Mouse (Mus musculus): ENCODE measurements around the gene Utp15.

Gene Utp15

DNA sequence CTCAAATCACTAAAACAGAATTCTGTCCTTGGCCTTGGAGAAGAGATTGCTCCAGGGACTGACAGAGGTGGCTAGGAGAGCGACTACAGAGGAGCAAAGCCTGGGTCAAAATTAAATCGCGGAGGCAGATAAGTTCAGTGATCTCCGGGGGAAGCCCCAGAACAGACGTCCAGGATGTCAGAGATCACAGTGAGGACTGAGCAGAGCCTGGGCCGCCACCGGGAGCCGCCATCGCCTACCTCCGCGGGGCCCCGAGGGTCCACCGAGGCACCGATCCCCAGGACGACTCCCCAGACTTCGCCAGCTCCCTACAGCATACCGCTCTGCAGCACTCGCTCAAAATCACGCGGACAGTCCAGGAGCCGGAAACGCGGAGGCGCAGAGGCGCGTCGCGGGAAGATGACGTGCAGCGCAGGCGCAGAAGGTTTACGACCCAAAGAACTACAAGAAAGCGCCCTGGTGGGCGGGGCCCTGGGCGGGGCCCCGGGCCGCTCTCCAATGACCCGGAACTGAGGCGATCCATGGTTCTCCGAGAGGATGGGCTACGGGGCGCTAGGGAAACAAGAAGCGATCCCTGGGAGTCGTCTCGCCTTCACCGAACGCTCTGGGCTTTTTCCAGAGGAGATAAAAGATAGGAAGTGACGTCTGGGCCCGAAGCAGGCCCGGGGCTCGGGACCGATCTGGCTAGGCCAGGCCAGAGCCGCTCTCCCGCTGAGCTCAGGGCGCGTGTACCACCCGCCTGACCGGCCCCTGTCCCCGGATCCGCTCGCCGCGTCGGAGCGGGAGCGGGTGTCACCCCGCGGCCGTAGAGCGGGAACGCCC, at the start of gene Utp15, which contains the start of gene Ankra2:
Utp15 (minus strand) TSS at position 406 of the 822 bp plus-strand sequence.
Ankra2 (plus strand) TSS at position 439 of the 822 bp plus-strand sequence.
- peak; percentile 95 for DNase-seq (ENCODE audit: low read depth)

DNA sequence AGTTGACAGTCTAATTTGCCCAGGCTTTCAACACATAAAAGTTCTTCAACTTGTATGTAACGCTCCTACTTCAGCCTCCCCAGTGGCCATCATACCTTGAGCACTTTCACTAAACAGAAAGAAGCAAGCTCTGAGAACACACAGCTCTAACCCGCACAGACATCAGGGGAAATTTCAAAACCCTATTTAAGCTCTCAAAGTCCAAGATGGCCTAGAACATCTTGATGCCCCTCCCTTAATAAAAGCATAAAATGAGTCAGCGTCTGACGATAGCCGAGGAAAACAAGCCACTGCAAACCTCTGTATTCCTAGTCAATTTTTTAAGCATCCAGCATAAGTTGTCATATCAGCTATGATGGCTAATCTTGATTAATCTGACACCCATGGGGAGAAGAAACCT, 48.8 kb upstream of the Utp15 start:
- no peak for DNase-seq (ENCODE audit: low read depth)

DNA sequence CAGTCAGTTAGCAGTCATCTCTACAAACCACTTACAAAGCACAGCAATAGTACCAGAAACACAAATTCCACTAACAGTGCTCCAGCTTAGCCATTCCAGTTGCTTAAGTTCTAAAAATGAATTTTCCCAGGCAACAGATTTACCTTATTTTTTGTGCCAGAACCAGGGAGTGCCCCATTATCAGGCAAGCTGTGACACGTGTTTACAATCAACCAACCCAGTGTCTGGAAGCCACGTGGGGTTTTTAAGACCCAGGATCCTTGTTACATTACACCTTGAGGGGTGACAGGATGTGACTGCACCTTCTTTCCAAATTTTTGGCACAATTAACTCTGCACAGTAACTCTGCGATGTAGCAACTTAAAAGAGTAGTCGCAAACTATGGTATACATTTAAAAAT, 45.9 kb upstream of the Utp15 start:
- DNase-seq (ENCODE audit: low read depth), result no peak

DNA sequence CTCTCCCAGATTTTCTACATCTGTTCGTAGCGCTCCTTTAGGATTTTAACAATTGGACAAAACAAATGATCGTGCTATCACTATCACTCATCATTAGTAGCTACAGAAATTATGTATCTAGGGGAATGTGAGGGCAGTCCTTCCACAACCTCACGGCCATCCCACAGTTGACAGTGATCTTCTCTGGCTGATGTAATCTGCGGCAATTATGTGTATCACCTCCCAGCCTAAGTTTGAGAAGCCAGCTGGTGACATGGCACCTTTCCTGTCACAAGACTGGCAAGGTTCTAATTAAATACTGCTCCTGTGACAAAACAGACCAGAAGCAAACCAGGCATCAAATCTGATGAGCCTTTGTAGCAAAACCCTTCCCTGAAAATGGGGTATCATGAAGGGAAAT, 45.2 kb upstream of the Utp15 start:
- DNase-seq (ENCODE audit: low read depth), result no peak

DNA sequence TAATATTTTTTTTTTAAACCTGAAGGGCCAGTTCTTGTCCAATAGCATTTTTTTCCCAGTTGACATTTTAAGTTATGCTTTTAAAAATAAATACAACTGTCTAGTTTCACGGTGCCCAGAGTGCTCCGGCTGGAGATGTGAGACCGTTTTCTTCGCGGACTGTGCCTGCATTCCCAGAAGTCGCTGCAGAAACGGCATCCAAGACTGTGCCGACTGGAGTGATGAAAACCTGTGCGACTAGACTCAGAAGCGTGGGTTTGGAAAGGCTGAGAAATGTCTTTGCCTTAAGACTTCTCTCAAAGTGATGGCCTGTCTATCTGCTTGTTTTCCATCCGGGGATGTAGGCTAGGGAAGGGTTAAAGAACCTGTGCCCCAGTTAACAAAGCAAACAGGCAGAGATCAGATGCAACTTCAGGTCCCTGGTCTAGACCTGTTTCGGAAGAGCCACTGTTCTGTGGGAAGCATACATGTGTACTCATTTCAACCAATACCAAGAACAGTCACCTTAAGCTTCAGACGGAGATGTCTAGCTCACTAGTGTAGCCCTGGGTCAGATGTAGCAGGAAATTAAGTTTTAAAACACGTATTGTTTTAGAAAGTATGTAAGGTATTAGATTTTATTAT, 44.1 kb upstream of the Utp15 start:
- no peak for DNase-seq (ENCODE audit: low read depth)

DNA sequence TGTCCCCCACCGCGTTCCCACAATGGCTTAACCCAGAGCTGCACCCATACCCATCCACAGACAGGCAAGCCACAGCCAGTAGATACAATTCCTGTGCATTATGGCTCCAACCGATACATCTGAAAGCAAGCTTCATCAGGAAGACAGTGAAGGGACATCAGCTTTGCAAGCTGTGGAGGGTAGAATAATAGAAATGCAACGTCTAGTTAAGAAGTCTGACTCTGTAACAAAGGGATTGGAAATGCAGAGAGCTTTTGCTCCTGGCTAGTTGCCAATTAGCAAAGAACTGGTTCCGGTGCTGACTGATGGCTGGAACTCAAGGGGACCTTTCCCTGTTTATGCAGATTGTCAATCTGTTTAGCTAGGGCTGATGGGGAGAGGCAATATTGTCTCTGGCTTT, 43.6 kb upstream of the Utp15 start:
- DNase-seq (ENCODE audit: low read depth), result no peak

DNA sequence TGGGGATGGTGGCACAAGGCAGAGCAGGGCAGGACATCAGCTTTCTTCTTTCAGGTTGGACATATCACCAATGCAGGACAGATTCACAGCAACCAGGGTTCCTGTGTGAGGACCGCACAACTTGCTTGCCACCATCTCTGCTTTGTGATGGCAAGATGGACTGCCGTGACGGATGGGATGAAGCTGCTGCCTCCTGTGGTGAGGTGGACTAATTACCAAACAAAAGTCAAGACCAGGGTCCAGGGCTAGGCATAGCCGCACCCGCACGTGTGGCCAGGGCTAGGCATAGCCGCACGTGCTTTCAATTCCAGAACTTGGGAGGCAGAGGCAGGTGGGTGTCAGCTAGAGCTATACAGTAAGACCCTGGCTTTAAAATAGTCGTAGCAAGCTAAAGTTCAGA, 42.4 kb upstream of the Utp15 start:
- no peak for DNase-seq (ENCODE audit: low read depth)

DNA sequence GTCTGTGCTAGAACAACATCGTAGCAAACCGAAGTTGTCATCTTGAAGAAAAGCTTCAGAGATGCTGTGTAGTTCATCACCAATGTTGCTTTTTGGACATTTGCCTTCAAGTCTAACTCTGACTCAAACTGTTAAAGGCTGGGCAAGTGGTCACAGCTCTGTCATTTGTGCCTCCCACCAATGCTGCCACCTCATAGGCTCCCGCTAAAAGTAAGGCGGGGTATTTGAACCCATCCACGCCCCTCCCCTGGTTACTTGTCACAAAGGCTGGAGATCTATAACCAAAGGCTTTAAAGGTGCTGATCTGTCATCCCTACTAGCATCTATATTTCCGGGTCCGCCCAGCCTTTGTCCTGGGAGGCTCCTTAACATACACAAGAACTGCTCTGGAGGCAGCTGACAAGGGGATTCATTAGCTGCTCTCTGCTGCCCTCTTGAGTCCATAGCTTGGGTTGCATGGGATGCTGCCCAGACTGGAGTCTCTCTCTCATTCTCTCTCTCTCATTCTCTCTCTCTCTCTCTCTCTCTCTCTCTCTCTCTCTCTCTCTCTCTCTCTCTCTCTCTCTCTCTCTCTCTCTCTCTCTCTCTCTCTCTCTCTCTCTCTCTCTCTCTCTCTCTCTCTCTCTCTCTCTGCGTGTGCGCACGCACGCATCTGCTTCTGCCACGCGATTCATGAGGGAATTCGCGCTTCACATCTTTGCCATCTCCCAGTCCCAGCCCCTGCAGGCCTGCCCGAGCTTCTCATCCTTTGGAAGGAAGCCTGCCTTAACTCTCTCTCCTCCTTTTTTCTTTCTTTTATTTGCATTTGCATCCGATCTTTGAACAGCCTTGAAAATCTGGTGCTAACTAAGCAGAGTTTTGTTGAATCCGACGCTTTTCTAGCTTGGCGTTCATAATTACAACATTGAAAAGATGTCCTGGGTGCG, 36.3 kb upstream of the Utp15 start:
- DNase-seq (ENCODE audit: low read depth), result peak; percentile 78

DNA sequence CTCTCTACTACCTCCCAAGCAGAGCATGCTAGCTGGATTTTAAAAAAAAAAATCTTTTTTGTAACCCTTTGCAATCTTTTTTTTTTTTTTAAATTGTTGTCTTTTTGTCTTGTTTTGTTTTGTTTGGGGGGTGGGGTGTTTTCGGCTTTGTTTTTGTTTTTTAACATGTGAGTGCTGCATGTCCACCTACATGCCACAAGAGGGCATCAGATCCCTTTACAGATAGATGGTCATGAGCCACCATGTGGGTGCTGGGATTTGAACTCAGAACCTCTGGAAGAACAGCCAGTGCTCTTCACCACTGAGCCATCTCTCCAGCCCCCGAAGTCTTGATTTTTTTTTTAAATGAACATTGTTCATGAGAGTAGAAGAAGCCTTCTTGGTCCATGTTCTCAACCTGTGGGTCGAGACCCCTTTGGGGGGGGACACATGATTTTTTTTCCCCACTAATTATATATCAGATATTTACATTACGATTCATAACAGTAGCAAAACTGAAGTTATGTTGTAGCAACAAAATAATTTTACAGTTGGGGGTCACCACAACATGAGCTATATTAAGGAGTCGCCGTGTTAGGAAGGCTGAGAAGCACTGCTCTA, 35.1 kb upstream of the Utp15 start:
- DNase-seq (ENCODE audit: low read depth), result no peak

DNA sequence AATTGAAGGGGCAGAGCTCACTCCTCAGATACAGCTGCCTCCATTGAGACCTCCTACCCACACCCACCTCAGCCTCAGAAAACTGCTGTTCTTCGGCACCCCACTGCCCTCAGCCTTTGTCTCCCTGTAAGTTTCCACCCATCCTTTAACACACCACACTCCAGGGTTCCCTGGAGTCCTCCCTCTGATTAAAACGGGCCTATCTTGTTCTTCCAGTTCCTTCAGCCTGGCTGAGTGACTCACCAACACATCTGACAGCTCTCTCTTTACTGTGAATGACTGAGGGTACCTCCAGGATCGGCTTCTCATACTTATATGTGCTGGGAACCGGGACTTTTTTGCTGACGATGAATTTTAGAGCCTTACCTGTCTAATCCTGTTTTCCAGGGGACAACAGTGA, 33.2 kb upstream of the Utp15 start:
- DNase-seq (ENCODE audit: low read depth), result no peak

DNA sequence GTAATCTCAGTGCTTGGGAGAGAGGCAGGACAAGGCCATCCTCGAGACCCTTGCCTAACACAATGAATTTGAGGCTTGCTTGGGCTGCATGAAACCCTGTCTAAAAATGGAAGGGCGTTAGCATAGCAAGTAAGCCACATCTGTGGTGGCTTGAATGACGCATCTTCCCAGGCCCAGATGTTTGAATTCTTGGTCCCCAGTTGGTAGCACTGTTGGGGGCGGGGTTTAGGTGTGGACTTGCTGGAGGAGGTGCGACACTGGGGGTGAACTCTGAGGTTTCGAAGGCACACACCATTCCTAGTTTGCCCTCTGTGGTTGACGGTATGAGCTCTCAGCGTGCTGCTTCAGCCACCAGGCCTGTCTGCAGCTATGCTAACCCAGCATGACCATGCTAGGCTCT, 28.9 kb upstream of the Utp15 start:
- DNase-seq (ENCODE audit: low read depth), result no peak

DNA sequence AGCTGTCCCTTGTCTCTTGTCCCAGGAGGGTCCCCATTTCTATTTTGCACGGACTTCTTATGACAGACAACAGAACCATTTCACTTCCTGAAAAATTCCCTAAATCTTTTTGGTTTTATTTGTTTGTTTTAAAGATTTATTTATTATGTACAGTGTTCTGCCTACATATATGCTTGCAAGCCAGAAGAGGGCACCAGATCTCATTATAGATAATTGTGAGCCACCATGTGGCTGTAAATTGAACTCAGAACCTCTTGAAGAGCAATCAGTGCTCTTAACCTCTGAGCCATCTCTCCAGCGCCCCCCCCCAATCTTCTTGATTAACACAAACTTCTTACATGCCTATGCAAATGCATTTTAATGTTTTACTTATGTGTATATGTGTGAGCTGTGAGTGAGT, 27.9 kb upstream of the Utp15 start:
- DNase-seq (ENCODE audit: low read depth), result no peak

DNA sequence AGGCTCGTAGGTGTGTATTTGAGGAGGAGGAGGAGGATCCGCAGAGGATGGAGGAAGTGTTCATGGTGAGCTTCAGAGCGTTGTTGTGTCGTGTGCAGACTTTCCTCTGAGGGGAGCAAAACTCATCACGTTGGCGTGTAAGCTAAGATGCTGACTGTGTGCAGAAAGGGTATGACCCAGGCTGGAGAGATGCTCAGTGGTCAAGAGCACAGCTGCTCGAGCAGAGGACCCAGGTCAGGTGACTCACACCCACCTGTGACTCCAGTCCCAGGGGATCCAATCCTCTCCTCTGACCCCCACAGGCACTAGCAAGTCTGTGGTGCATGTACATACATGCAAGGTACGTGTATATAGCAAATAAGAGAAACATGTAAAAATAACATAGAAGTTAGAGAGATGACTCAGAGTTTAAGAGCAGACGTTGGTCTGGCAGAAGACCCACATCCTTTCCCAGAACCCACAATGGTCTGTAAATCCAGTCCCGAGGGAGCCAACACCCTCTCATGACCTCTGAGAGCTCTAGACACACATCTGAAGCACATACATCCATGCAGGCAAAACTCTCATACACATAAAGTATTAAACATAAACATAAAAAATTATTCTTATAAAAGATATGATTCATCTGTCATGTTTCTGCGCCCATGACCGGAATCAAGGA, 18.3 kb upstream of the Utp15 start:
- DNase-seq (ENCODE audit: low read depth), result no peak

DNA sequence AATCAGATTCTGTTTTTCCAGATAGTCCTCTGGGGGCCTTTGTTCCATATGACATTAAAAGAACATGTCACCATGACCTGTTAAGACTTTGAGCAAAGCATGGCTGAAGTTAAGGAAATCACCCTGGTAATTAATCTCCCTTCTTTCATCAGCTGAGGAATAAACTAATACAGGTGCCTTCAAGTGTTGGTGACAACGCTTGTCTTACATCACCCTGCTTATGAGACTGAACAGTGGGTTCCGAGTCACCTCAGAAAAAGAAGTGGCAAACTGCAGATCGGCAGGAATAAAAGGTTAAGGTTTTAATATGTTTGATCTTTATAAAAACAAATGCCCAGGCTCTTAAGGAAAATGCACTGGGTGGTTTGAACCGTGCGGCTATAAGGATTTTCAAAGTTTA, 16.8 kb upstream of the Utp15 start, which contains the start of gene Gm21976:
Gm21976 (plus strand) TSS at position 202 of the 400 bp plus-strand sequence.
- DNase-seq (ENCODE audit: low read depth), result no peak

DNA sequence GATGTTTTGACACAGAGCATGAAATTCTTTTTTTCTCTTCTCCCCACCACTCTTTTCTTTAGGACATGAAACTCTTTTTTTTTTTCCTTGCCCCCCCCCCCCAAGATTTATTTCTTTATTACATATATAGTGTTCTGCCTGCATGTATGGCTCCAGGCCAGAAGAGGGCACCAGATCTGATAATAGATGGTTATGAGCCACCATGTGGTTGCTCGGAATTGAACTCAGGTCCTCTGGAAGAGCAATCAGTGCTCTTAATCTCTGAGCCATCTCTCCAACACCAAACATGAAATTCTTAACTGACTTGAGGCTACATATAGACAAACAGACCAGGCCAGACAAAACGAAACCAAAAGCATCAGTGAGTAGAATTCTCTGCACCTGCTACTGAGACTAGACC, 14.7 kb upstream of the Utp15 start:
- no peak for DNase-seq (ENCODE audit: low read depth)

DNA sequence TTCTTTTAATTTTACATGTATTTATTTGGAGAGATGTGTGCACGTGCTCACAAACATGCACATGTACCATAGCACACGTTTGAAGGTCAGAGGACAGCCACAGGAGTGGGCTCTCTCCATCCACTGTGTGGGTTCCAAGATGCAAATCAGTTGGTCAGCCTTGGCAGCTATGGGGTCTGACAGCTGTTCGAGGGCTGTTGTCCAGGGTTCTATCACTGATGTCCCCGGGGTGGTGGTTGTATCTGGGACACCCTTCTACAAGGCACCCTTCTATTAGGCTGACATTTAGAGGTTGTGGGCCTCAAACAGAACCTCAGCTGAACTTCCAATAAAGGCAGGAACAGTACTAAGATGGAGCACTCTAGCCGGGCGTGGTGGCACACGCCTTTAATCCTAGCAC, 13.4 kb upstream of the Utp15 start:
- DNase-seq (ENCODE audit: low read depth), result no peak

DNA sequence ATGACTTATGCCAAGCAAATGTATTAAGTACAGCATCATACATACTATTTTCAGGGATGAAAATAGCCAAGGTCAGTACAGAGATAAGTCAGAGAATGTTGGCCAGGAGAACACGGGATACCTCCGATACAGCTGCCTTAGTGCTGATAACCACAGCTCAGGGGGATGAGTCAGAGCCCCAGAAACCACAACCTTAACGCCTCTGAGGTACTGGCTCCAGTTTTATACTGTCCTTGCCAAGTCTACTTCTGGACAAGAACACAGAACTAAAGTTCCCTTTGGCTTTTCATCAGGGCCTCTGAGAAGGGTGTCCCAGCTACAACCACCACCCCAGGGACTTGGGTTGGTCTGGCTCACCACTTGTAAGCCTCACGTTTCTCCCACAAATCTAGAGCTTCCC, 12.8 kb upstream of the Utp15 start:
- DNase-seq (ENCODE audit: low read depth), result peak; percentile 43

DNA sequence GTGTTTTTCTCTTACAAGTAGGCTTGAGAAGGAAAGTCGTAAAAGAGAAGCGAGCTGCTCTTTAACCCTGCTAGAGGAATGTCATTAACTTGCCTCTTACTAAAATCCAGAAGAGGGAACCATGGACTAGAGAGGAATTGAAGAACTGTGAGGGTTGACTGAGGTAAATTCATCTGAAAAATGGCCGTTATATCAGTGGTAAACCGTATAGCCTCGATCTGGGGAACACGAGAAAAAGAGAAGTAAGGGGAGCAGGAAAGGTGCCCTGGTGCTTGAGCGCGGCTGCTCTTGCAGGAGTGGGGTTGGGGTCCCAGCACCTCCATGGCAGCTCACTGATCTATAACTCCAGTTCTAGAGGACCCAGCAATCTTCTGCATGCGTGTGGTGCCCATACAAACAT, 11.2 kb upstream of the Utp15 start:
- DNase-seq (ENCODE audit: low read depth), result no peak

DNA sequence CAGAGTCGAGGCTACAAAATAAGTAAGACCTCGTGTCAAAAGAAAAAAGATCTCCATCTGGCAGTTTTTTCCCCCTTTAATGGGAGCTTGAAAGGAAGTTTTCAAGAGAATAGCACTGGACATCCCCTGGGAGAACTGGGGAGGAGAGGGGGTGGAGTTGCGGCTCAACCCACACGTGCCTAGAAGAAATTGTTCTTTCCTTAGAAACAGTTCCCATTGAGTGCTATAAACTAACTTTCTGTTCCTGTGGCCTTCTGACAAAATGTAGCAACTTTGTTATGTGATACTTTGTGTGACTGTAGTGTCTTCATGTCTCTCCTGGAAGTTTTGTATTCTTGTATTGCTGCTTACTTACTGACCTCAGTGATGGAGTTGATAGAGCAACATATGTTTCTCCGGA, 1.3 kb upstream of the Utp15 start:
- DNase-seq (ENCODE audit: low read depth), result no peak

DNA sequence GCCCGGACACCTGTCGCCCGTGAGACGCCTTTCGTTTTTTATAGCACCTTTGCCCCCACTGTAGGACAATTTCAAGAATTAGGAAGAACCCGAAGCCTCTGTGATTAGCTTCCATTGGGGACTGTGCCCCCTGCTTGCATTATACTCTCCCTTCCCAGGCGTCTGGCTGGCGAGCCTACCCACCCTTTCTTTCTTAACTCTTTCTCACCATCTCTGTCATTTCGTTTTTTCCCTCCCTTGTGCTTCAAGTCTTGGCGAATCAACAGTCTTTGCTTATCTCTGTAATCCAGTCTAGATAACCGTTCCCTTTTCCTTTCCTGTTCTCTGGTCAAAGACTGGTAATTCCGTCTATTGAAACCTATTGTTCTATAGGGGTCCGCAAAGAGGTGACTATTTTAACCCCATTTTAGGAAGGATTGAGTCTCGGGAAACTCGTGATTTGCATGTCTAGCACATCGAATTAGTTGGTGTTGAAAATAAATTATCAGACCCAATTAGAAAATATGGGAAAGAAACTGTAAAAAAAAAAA, 682 bp upstream of the Utp15 start:
- peak; percentile 27 for DNase-seq (ENCODE audit: low read depth)

DNA sequence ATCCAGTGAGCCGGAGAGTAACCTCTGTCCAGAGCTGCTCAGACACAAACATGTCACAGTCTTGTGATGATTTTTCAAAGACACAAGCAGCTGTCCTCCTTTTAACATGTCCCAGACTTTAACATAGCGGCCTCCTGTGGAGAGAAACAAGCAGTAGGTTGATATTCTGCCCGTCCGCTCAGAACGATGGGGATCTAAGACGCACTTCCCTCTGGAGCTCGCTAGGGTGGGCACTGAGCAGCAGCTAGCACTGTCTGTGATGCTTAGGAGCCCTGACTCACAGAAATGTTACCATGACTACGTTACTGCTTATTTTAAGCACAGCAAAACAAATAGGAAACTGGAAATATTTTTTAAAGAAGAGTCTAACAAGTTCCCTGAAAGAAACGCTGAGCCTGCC, 7.9 kb downstream of the Utp15 start:
- no peak for DNase-seq (ENCODE audit: low read depth)
